Mouse (Mus musculus) stomach, postnatal 0 days (tissue): ENCODE data around the gene Gm43738. TPM values are rescaled to one million over a fixed set of nuclear protein-coding genes. Genes with fewer than 3 reads are reported as not detected.
A peak's percentile ranks its signal among the peaks of the same experiment; 100 is the strongest.

Experiments used
- ATAC-seq: fragments of 200-750 bp; cut with Nextera tagmentation; 2 replicates; pipeline ENCODE4 v1.8.0; 2017; ENCODE audit not compliant: low FRiP score, low TSS enrichment
- DNase-seq: peaks from one replicate; pipeline ENCODE4 v3.0.0-alpha.2; 2016; ENCODE audit warnings: low spot score
- H3K27ac ChIP-seq: fragments of 300-500 bp; sonication (generic); replicated peaks from 2 replicates; pipeline ENCODE4 v1.5.1; 2014; ENCODE audit warnings: mild to moderate bottlenecking, control low read depth
- H3K27me3 ChIP-seq: fragments of 300-500 bp; sonication (generic); 2 replicates; pipeline ENCODE4 v1.6.1; 2014; ENCODE audit warnings: low read length; ENCODE audit not compliant: control insufficient read depth, insufficient read depth
- H3K36me3 ChIP-seq: fragments of 300-500 bp; sonication (generic); 2 replicates; pipeline ENCODE4 v1.6.1; 2014; ENCODE audit warnings: low read length, mixed read lengths; ENCODE audit not compliant: control insufficient read depth, insufficient read depth
- H3K4me1 ChIP-seq: fragments of 300-500 bp; sonication (generic); replicated peaks from 2 replicates; pipeline ENCODE4 v1.6.1; 2014; ENCODE audit warnings: antibody characterized with exemption; ENCODE audit not compliant: control insufficient read depth, insufficient read depth
- H3K4me2 ChIP-seq: fragments of 300-500 bp; sonication (generic); replicated peaks from 2 replicates; pipeline ENCODE4 v1.6.1; 2014; ENCODE audit warnings: low read depth, mild to moderate bottlenecking, control low read depth, moderate library complexity
- H3K4me3 ChIP-seq: fragments of 300-500 bp; sonication (generic); 2 replicates; pipeline ENCODE4 v1.5.1; 2014; ENCODE audit warnings: low read depth, low read length, control low read depth
- H3K9ac ChIP-seq: fragments of 300-500 bp; sonication (generic); 2 replicates; pipeline ENCODE4 v1.6.1; 2014; ENCODE audit warnings: mild to moderate bottlenecking, low read length, control low read depth, mixed read lengths
- H3K9me3 ChIP-seq: fragments of 300-500 bp; sonication (generic); 2 replicates; pipeline ENCODE4 v1.6.1; 2016; ENCODE audit warnings: low read length; ENCODE audit not compliant: control insufficient read depth
- CTCF ChIP-seq: IDR thresholded peaks from 2 replicates; pipeline ENCODE4 v1.5.1; 2016; ENCODE audit warnings: antibody characterized with exemption, low read depth, mild to moderate bottlenecking, moderate library complexity
- EP300 ChIP-seq: optimal IDR thresholded peaks from 2 replicates; pipeline ENCODE3; 2016; ENCODE audit warnings: antibody characterized with exemption
- WGBS: fragments of 180-500 bp; shearing (Covaris S2); extraction: QIAGEN DNeasy Blood & Tissue Kit; methylation state at CpG from one replicate; pipeline ENCODE4 v1.1.7; 2014; 5-methylcytosine and 5-hydroxymethylcytosine counted together
- polyA plus RNA-seq: library from polyadenylated mRNA; unstranded; fragments of >200 nt; fragmentation: Nextera tagmentation; extraction: Ambion mirVana; gene quantifications from 2 replicates; pipeline ENCODE4 v1.2.1, GENCODE M21; 2015

Gene Gm43738
- polyA plus RNA-seq, 1 experiment from 2014 or later, result 0.17 TPM

GRCm38 (mm10) chr3:89101459-89101811 is 536 bp upstream of the Gm43738 start:
- under 1% methylated on average over 19 of the region's 19 CpGs for WGBS
- TF ChIP-seq EP300, result no peak
- TF ChIP-seq CTCF, result no peak
- Histone ChIP-seq H3K4me2 (peak overlapping the region; percentile 82), H3K4me1 (peaks cover 2% of the 10 kb centered on the region; the same call in 1 of the 2 replicates), H3K27ac (peak overlapping the region; percentile 37), H3K9me3 (no peaks in the 10 kb centered on the region), H3K36me3 (peaks cover 11% of the 10 kb centered on the region; the same call in 1 of the 2 replicates), H3K4me3 (peak overlapping the region; percentile 60), H3K27me3 (no peaks in the 10 kb centered on the region), H3K9ac (peak overlapping the region; percentile 61)
- ATAC-seq (no peak; the same call in 1 of the 2 replicates), DNase-seq (no peak)

GRCm38 (mm10) chr3:89094021-89094420 is 6.9 kb downstream of the Gm43738 start:
- Histone ChIP-seq H3K4me3 (no peak overlapping the region), H3K9me3 (no peaks in the 10 kb centered on the region), H3K36me3 (peaks cover 21% of the 10 kb centered on the region; the same call in 1 of the 2 replicates), H3K27me3 (no peaks in the 10 kb centered on the region), H3K4me2 (no peak overlapping the region), H3K27ac (no peak overlapping the region), H3K9ac (no peak overlapping the region), H3K4me1 (peaks cover 3% of the 10 kb centered on the region; the same call in 1 of the 2 replicates)
- ATAC-seq, result no peak
- TF ChIP-seq CTCF, result no peak
- no peak for TF ChIP-seq EP300
- no peak for DNase-seq
- 82% methylated on average over 10 of the region's 10 CpGs for WGBS

- Histone ChIP-seq H3K4me2 (peak within 1 kb of the TSS; percentile 100), H3K27me3 (no peaks in the 10 kb centered on the region), H3K4me1 (peaks cover 3% of the 10 kb centered on the region; the same call in 1 of the 2 replicates), H3K9ac (0 out of 2 replicates have a peak within 1 kb of the TSS, but pooled peaks have one; percentile 18), H3K9me3 (no peaks in the 10 kb centered on the region), H3K27ac (no peak within 1 kb of the TSS), H3K4me3 (peak within 1 kb of the TSS; percentile 29), H3K36me3 (peaks cover 17% of the 10 kb centered on the region; the same call in 1 of the 2 replicates)
- DNase-seq (peak; percentile 89), ATAC-seq (peak; percentile 59; the same call in 1 of the 2 replicates)
- TF ChIP-seq CTCF, result no peak
- 2% methylated on average over 18 of the region's 18 CpGs for WGBS
Observed at GRCm38 (mm10) chr3:89093175-89093574, 7.7 kb downstream of the Gm43738 start, which contains the start of gene Rusc1. Gene Rusc1 (minus strand): TSS chr3:89093311.

- H3K4me3 ChIP-seq, result peak overlapping the region; percentile 29
- no peaks in the 10 kb centered on the region for H3K9me3 ChIP-seq
- no peak overlapping the region for H3K27ac ChIP-seq
- H3K4me2 ChIP-seq, result peak overlapping the region; percentile 100
- H3K9ac ChIP-seq, result 0 out of 2 replicates have a peak overlapping the region, but pooled peaks have one; percentile 18
- H3K4me1 ChIP-seq, result peaks cover 8% of the 10 kb centered on the region; the same call in 1 of the 2 replicates
- WGBS, result 38% methylated on average over 11 of the region's 11 CpGs
- no peaks in the 10 kb centered on the region for H3K27me3 ChIP-seq
- TF ChIP-seq EP300, result no peak
- no peak for TF ChIP-seq CTCF
- ATAC-seq (no peak), DNase-seq (no peak)
- peaks cover 15% of the 10 kb centered on the region; the same call in 1 of the 2 replicates for H3K36me3 ChIP-seq
Observed at GRCm38 (mm10) chr3:89092509-89093090, 8.3 kb downstream of the Gm43738 start.

GRCm38 (mm10) chr3:89091811-89092508 is 8.9 kb downstream of the Gm43738 start:
- H3K27ac ChIP-seq, result no peak overlapping the region
- peaks cover 9% of the 10 kb centered on the region; the same call in 1 of the 2 replicates for H3K4me1 ChIP-seq
- DNase-seq, result no peak
- peak overlapping the region; percentile 100 for H3K4me2 ChIP-seq
- 30% methylated on average over 20 of the region's 20 CpGs for WGBS
- H3K4me3 ChIP-seq, result peak overlapping the region; percentile 64; the same call in 1 of the 2 replicates
- H3K27me3 ChIP-seq, result no peaks in the 10 kb centered on the region
- H3K36me3 ChIP-seq, result peaks cover 12% of the 10 kb centered on the region; the same call in 1 of the 2 replicates
- TF ChIP-seq EP300 (no peak), CTCF (no peak)
- H3K9ac ChIP-seq, result no peak overlapping the region
- no peak for ATAC-seq
- no peaks in the 10 kb centered on the region for H3K9me3 ChIP-seq
